Mouse (Mus musculus) kidney, embryonic 14.5 days (tissue): Measurements from ENCODE around the gene Dnmt1. TPM values are rescaled to one million over a fixed set of nuclear protein-coding genes. Genes with fewer than 3 reads are reported as not detected.

Source experiments
- ATAC-seq: fragments of 200-750 bp; cut with Nextera tagmentation; 2 replicates; pipeline ENCODE4 v1.8.0; 2017; ENCODE audit warnings: moderate number of reproducible peaks, mild to moderate bottlenecking, moderate TSS enrichment, moderate library complexity; ENCODE audit not compliant: low FRiP score, low TSS enrichment
- H3K27ac ChIP-seq: fragments of 300-500 bp; sonication (generic); 2 replicates; pipeline ENCODE4 v1.5.1; 2014; ENCODE audit warnings: low read depth, mild to moderate bottlenecking, low read length, moderate library complexity, mixed read lengths
- H3K27me3 ChIP-seq: fragments of 300-500 bp; sonication (generic); 2 replicates; pipeline ENCODE4 v1.6.1; 2014; ENCODE audit warnings: mild to moderate bottlenecking, low read length; ENCODE audit not compliant: control insufficient read depth, insufficient read depth
- H3K36me3 ChIP-seq: fragments of 300-500 bp; sonication (generic); 2 replicates; pipeline ENCODE4 v1.6.1; 2014; ENCODE audit warnings: low read length, mixed read lengths; ENCODE audit not compliant: control insufficient read depth, insufficient read depth
- H3K4me1 ChIP-seq: fragments of 300-500 bp; sonication (generic); 2 replicates; pipeline ENCODE4 v1.6.1; 2014; ENCODE audit warnings: low read length, mixed read lengths; ENCODE audit not compliant: control insufficient read depth, insufficient read depth
- H3K4me2 ChIP-seq: fragments of 300-500 bp; sonication (generic); replicated peaks from 2 replicates; pipeline ENCODE4 v1.6.1; 2014; ENCODE audit warnings: low read depth, mild to moderate bottlenecking, low read length
- H3K4me3 ChIP-seq: fragments of 300-500 bp; sonication (generic); 2 replicates; pipeline ENCODE4 v1.5.1; 2014; ENCODE audit warnings: mild to moderate bottlenecking, low read length
- H3K9ac ChIP-seq: fragments of 300-500 bp; sonication (generic); 2 replicates; pipeline ENCODE4 v1.6.1; 2014; ENCODE audit warnings: low read depth, mild to moderate bottlenecking, low read length, moderate library complexity
- H3K9me3 ChIP-seq: fragments of 300-500 bp; sonication (generic); 2 replicates; pipeline ENCODE4 v1.6.1; 2016; ENCODE audit warnings: low read length; ENCODE audit not compliant: control insufficient read depth
- WGBS: fragments of 180-500 bp; shearing (Covaris S2); extraction: QIAGEN DNeasy Blood & Tissue Kit; methylation state at CpG from one replicate; pipeline ENCODE4 v1.1.7; 2014; 5-methylcytosine and 5-hydroxymethylcytosine counted together
- polyA plus RNA-seq: library from polyadenylated mRNA; unstranded; fragments of >200 nt; fragmentation: Nextera tagmentation; extraction: Ambion mirVana; gene quantifications from 2 replicates; pipeline ENCODE4 v1.2.1, GENCODE M21; 2014

The Dnmt1 gene
- polyA plus RNA-seq, 1 experiment from 2014 or later = 87.1 TPM

GRCm38 (mm10) chr9:20973001-20973681, 13.5 kb upstream of the Dnmt1 start:
- Histone ChIP-seq H3K4me3 (peak overlapping the region; percentile 75; the same call in 1 of the 2 replicates), H3K9me3 (no peaks in the 10 kb centered on the region), H3K36me3 (peaks cover 11% of the 10 kb centered on the region), H3K27ac (peak overlapping the region; percentile 95; the same call in 1 of the 2 replicates), H3K4me2 (peak overlapping the region; percentile 78), H3K9ac (peak overlapping the region; percentile 42), H3K27me3 (no peaks in the 10 kb centered on the region), H3K4me1 (peaks cover 35% of the 10 kb centered on the region)
- peak; percentile 6; the same call in 1 of the 2 replicates for ATAC-seq
- 41% methylated on average over 4 of the region's 4 CpGs for whole genome bisulfite sequencing

GRCm38 (mm10) chr9:20972141-20972992, 12.7 kb upstream of the Dnmt1 start:
- Histone ChIP-seq H3K4me3 (peak overlapping the region; percentile 75), H3K27me3 (no peaks in the 10 kb centered on the region), H3K36me3 (peaks cover 18% of the 10 kb centered on the region), H3K4me2 (peak overlapping the region; percentile 78), H3K9ac (peak overlapping the region; percentile 42), H3K9me3 (no peaks in the 10 kb centered on the region), H3K4me1 (peaks cover 35% of the 10 kb centered on the region), H3K27ac (peak overlapping the region; percentile 95)
- WGBS = 14% methylated on average over 28 of the region's 28 CpGs
- ATAC-seq = peak; percentile 38

GRCm38 (mm10) chr9:20971751-20972140, 12.1 kb upstream of the Dnmt1 start:
- H3K4me2 ChIP-seq = peak overlapping the region; percentile 78
- peak overlapping the region; percentile 42; the same call in 1 of the 2 replicates for H3K9ac ChIP-seq

GRCm38 (mm10) chr9:20966747-20967146, 7.1 kb upstream of the Dnmt1 start:
- no peaks in the 10 kb centered on the region for H3K9me3 ChIP-seq
- H3K27ac ChIP-seq = no peak overlapping the region
- H3K9ac ChIP-seq = no peak overlapping the region
- H3K36me3 ChIP-seq = peaks cover 42% of the 10 kb centered on the region
- peaks cover 7% of the 10 kb centered on the region for H3K4me1 ChIP-seq
- no peak overlapping the region for H3K4me3 ChIP-seq
- H3K4me2 ChIP-seq = no peak overlapping the region
- WGBS = 81% methylated on average over 5 of the region's 5 CpGs
- ATAC-seq = no peak
- H3K27me3 ChIP-seq = no peaks in the 10 kb centered on the region

More at GRCm38 (mm10) chr9:20971751-20972140, 12.1 kb upstream of the Dnmt1 start:
- 22% methylated on average over 7 of the region's 7 CpGs for WGBS
- Histone ChIP-seq H3K36me3 (peaks cover 25% of the 10 kb centered on the region), H3K27ac (peak overlapping the region; percentile 95), H3K9me3 (no peaks in the 10 kb centered on the region), H3K4me1 (peaks cover 35% of the 10 kb centered on the region), H3K4me3 (peak overlapping the region; percentile 75; the same call in 1 of the 2 replicates), H3K27me3 (no peaks in the 10 kb centered on the region)
- ATAC-seq = peak; percentile 60

GRCm38 (mm10) chr9:20966008-20966407, 6.3 kb upstream of the Dnmt1 start:
- Histone ChIP-seq H3K4me1 (no peaks in the 10 kb centered on the region), H3K9me3 (no peaks in the 10 kb centered on the region), H3K4me3 (no peak overlapping the region), H3K4me2 (no peak overlapping the region), H3K9ac (no peak overlapping the region), H3K36me3 (peaks cover 42% of the 10 kb centered on the region), H3K27me3 (no peaks in the 10 kb centered on the region), H3K27ac (no peak overlapping the region)
- no peak for ATAC-seq
- 85% methylated on average over 3 of the region's 3 CpGs for WGBS

- Histone ChIP-seq H3K4me2 (no peak overlapping the region), H3K36me3 (peaks cover 42% of the 10 kb centered on the region), H3K4me1 (no peaks in the 10 kb centered on the region), H3K27ac (no peak overlapping the region), H3K27me3 (no peaks in the 10 kb centered on the region), H3K4me3 (no peak overlapping the region), H3K9me3 (no peaks in the 10 kb centered on the region), H3K9ac (no peak overlapping the region)
- WGBS = 87% methylated on average over 4 of the region's 4 CpGs
- no peak for ATAC-seq
Observed at GRCm38 (mm10) chr9:20965606-20966005, 5.9 kb upstream of the Dnmt1 start.

GRCm38 (mm10) chr9:20961557-20961956, 1.9 kb upstream of the Dnmt1 start:
- Histone ChIP-seq H3K9ac (no peak overlapping the region), H3K4me3 (no peak overlapping the region), H3K27me3 (no peaks in the 10 kb centered on the region), H3K36me3 (peaks cover 15% of the 10 kb centered on the region), H3K27ac (no peak overlapping the region), H3K4me1 (no peaks in the 10 kb centered on the region), H3K4me2 (no peak overlapping the region), H3K9me3 (no peaks in the 10 kb centered on the region)
- ATAC-seq = no peak
- WGBS = 73% methylated on average over 9 of the region's 9 CpGs

GRCm38 (mm10) chr9:20956989-20957388, 2.7 kb downstream of the Dnmt1 start:
- no peak for ATAC-seq
- no peaks in the 10 kb centered on the region for H3K27me3 ChIP-seq
- WGBS = 68% methylated on average over 3 of the region's 3 CpGs
- H3K36me3 ChIP-seq = no peaks in the 10 kb centered on the region
- H3K27ac ChIP-seq = no peak overlapping the region
- no peak overlapping the region for H3K4me2 ChIP-seq
- H3K4me1 ChIP-seq = 0 out of 2 replicates have a peak, but pooled peaks cover 6% of the 10 kb centered on the region
- H3K4me3 ChIP-seq = no peak overlapping the region
- H3K9ac ChIP-seq = no peak overlapping the region
- no peaks in the 10 kb centered on the region for H3K9me3 ChIP-seq
